Mouse (Mus musculus): Measurements from ENCODE around the gene Zbtb45.

Zbtb45 gene

GRCm38 (mm10) chr7:13034148-13034977, 24.5 kb upstream of the Zbtb45 start, which contains the start of gene Chmp2a:
TSS of gene Chmp2a (minus strand) at chr7:13034807.
- DNase-seq (ENCODE audit: extremely low read depth, low read depth, low spot score) = no peak

- no peak for DNase-seq (ENCODE audit: extremely low read depth, low read depth, low spot score)
Observed at GRCm38 (mm10) chr7:13033451-13034147, 23.8 kb upstream of the Zbtb45 start.

GRCm38 (mm10) chr7:13032541-13032940, 22.7 kb upstream of the Zbtb45 start:
- no peak for DNase-seq (ENCODE audit: extremely low read depth, low read depth, low spot score)

- DNase-seq (ENCODE audit: extremely low read depth, low read depth, low spot score) = no peak
Observed at GRCm38 (mm10) chr7:13031983-13032382, 22.1 kb upstream of the Zbtb45 start.

- DNase-seq (ENCODE audit: extremely low read depth, low read depth, low spot score) = no peak
Observed at GRCm38 (mm10) chr7:13031069-13031468, 21.2 kb upstream of the Zbtb45 start.

- DNase-seq (ENCODE audit: extremely low read depth, low read depth, low spot score) = no peak
Observed at GRCm38 (mm10) chr7:13028986-13029385, 19.2 kb upstream of the Zbtb45 start.

GRCm38 (mm10) chr7:13025511-13026112, 15.8 kb upstream of the Zbtb45 start:
- no peak for DNase-seq (ENCODE audit: extremely low read depth, low read depth, low spot score)

GRCm38 (mm10) chr7:13024805-13025204, 15.0 kb upstream of the Zbtb45 start:
- DNase-seq (ENCODE audit: extremely low read depth, low read depth, low spot score) = no peak

GRCm38 (mm10) chr7:13023928-13024731, 14.3 kb upstream of the Zbtb45 start:
- DNase-seq (ENCODE audit: extremely low read depth, low read depth, low spot score) = no peak

- DNase-seq (ENCODE audit: extremely low read depth, low read depth, low spot score) = no peak
Observed at GRCm38 (mm10) chr7:13022773-13023535, 13.1 kb upstream of the Zbtb45 start.

- no peak for DNase-seq (ENCODE audit: extremely low read depth, low read depth, low spot score)
Observed at GRCm38 (mm10) chr7:13015217-13015616, 5.4 kb upstream of the Zbtb45 start.

- no peak for DNase-seq (ENCODE audit: extremely low read depth, low read depth, low spot score)
Observed at GRCm38 (mm10) chr7:13014275-13014839, 4.5 kb upstream of the Zbtb45 start.

GRCm38 (mm10) chr7:13013671-13014070, 3.8 kb upstream of the Zbtb45 start:
- no peak for DNase-seq (ENCODE audit: extremely low read depth, low read depth, low spot score)

GRCm38 (mm10) chr7:13009143-13010004, 460 bp downstream of the Zbtb45 start:
- DNase-seq (ENCODE audit: extremely low read depth, low read depth, low spot score) = no peak

- no peak for DNase-seq (ENCODE audit: extremely low read depth, low read depth, low spot score)
Observed at GRCm38 (mm10) chr7:13007341-13008092, 2.3 kb downstream of the Zbtb45 start.

- no peak for DNase-seq (ENCODE audit: extremely low read depth, low read depth, low spot score)
Observed at GRCm38 (mm10) chr7:13006531-13006930, 3.3 kb downstream of the Zbtb45 start.

- no peak for DNase-seq (ENCODE audit: extremely low read depth, low read depth, low spot score)
Observed at GRCm38 (mm10) chr7:13006011-13006410, 3.8 kb downstream of the Zbtb45 start.

GRCm38 (mm10) chr7:13003380-13003779, 6.5 kb downstream of the Zbtb45 start:
- DNase-seq (ENCODE audit: extremely low read depth, low read depth, low spot score) = no peak

Measured in fat pad, adult 2 months (tissue).